Mouse (Mus musculus) hindbrain, postnatal 0 days (tissue): ENCODE measurements around the gene Olfr303. TPM values are rescaled to one million over a fixed set of nuclear protein-coding genes. Genes with fewer than 3 reads are reported as not detected.

Experiments used
- ATAC-seq: fragments of 200-750 bp; cut with Nextera tagmentation; 2 replicates; pipeline ENCODE4 v1.8.0; 2017; ENCODE audit warnings: mild to moderate bottlenecking, moderate TSS enrichment, moderate library complexity
- DNase-seq: peaks from one replicate; pipeline ENCODE4 v3.0.0-alpha.2; 2015; ENCODE audit warnings: low spot score
- H3K27ac ChIP-seq: fragments of 300-500 bp; sonication (generic); 2 replicates; pipeline ENCODE4 v1.5.1; 2014; ENCODE audit warnings: mild to moderate bottlenecking
- H3K27me3 ChIP-seq: fragments of 300-500 bp; sonication (generic); 2 replicates; pipeline ENCODE4 v1.6.1; 2014; ENCODE audit warnings: low read length, mixed read lengths; ENCODE audit not compliant: insufficient read depth
- H3K36me3 ChIP-seq: fragments of 300-500 bp; sonication (generic); 2 replicates; pipeline ENCODE4 v1.6.1; 2014; ENCODE audit warnings: low read length, mixed read lengths; ENCODE audit not compliant: insufficient read depth
- H3K4me1 ChIP-seq: fragments of 300-500 bp; sonication (generic); 2 replicates; pipeline ENCODE4 v1.6.1; 2014; ENCODE audit warnings: antibody characterized with exemption, low read length, mixed read lengths; ENCODE audit not compliant: insufficient read depth
- H3K4me2 ChIP-seq: fragments of 300-500 bp; sonication (generic); 2 replicates; pipeline ENCODE4 v1.6.1; 2014; ENCODE audit warnings: low read depth, mild to moderate bottlenecking, low read length, moderate library complexity, mixed read lengths
- H3K4me3 ChIP-seq: fragments of 300-500 bp; sonication (generic); 2 replicates; pipeline ENCODE4 v1.5.1; 2014; ENCODE audit warnings: low read length
- H3K9ac ChIP-seq: fragments of 300-500 bp; sonication (generic); replicated peaks from 2 replicates; pipeline ENCODE4 v1.6.1; 2014; ENCODE audit warnings: mild to moderate bottlenecking, low read length, moderate library complexity, mixed read lengths
- H3K9me3 ChIP-seq: fragments of 300-500 bp; sonication (generic); 2 replicates; pipeline ENCODE4 v1.6.1; 2016; ENCODE audit warnings: low read length, mixed read lengths
- CTCF ChIP-seq: IDR thresholded peaks from 2 replicates; pipeline ENCODE4 v1.5.1; 2016; ENCODE audit warnings: antibody characterized with exemption, control low read depth, low read depth
- WGBS: fragments of 180-500 bp; shearing (Covaris S2); extraction: QIAGEN DNeasy Blood & Tissue Kit; methylation state at CpG from one replicate; pipeline ENCODE4 v1.1.7; 2014; 5-methylcytosine and 5-hydroxymethylcytosine counted together
- polyA plus RNA-seq: library from polyadenylated mRNA; unstranded; fragments of >200 nt; fragmentation: Nextera tagmentation; extraction: Ambion mirVana; gene quantifications from 2 replicates; pipeline ENCODE4 v1.2.1, GENCODE M21; 2015
- total RNA-seq: library from RNA; depleted of rRNA; stranded (reverse); fragments of >200 nt; gene quantifications from 2 replicates; pipeline ENCODE4 v1.2.3, GENCODE M21; 2014; rRNA removed

Olfr303 gene
- total and polyA plus RNA-seq, 2 experiments from 2014 or later, result not detected

DNA sequence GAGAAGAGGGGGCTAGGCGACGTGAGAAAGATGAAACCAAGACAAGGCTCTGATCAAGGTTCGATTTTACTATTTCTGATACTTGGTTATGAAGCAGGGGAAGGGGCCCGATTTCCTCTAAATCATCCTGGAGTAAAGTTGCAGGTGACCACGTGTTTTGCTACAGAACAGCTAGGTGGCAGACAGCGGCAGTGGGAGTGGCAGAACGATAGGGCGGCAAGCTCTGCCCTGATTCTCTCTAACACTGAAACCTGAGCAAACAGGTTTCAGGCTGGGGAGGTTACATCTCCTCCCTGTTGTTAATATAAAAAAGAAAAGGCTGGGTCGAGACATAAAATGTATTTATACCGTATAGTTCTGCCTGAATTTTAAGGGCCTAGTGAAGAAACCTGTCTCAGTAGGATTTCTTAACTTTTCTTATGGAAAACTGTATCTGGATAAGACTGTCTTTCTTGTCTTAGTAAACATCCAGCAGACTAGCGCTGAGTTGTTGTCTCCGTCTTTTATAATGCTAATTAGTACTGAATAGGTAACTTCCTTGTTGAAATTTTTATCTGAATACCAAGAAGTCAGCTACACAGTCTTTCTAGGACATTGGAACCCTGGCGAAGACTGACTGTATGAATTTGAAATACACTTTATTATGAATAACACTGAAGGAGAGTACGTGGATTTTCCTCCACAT, 54.6 kb downstream of the Olfr303 start:
- H3K36me3 ChIP-seq, result no peaks in the 10 kb centered on the region
- 77% methylated on average over 14 of the region's 14 CpGs for WGBS
- H3K4me1 ChIP-seq, result no peaks in the 10 kb centered on the region
- H3K27ac ChIP-seq, result no peak overlapping the region
- no peak overlapping the region for H3K9ac ChIP-seq
- no peak overlapping the region for H3K4me3 ChIP-seq
- H3K27me3 ChIP-seq, result no peaks in the 10 kb centered on the region
- no peak for TF ChIP-seq CTCF
- no peaks in the 10 kb centered on the region for H3K9me3 ChIP-seq
- H3K4me2 ChIP-seq, result no peak overlapping the region
- ATAC-seq, result no peak
- no peak for DNase-seq

Other genes starting within 250 kb of the Olfr303 start
- not detected in 2 replicates for gene Vmn2r75, start 226.0 kb downstream of the Olfr303 start, total RNA-seq
- not detected in 2 replicates for gene Vmn2r75, start 226.0 kb downstream of the Olfr303 start, polyA plus RNA-seq
- not detected in 2 replicates for gene Vmn2r76, start 151.5 kb downstream of the Olfr303 start, total RNA-seq
- gene Vmn2r76, start 151.5 kb downstream of the Olfr303 start, polyA plus RNA-seq, result not detected in 2 replicates
- not detected in 2 replicates for gene Olfr310, start 120.6 kb downstream of the Olfr303 start, total RNA-seq
- not detected in 2 replicates for gene Olfr310, start 120.6 kb downstream of the Olfr303 start, polyA plus RNA-seq
- gene Olfr309, start 84.1 kb downstream of the Olfr303 start, total RNA-seq, result not detected in 2 replicates
- not detected in 2 replicates for gene Olfr309, start 84.1 kb downstream of the Olfr303 start, polyA plus RNA-seq
- gene Olfr308, start 72.2 kb downstream of the Olfr303 start, total RNA-seq, result not detected in 2 replicates
- not detected in 2 replicates for gene Olfr308, start 72.2 kb downstream of the Olfr303 start, polyA plus RNA-seq
- not detected in 2 replicates for gene Olfr307, start 60.2 kb downstream of the Olfr303 start, total RNA-seq
- not detected in 2 replicates for gene Olfr307, start 60.2 kb downstream of the Olfr303 start, polyA plus RNA-seq
- not detected in 2 replicates for gene Olfr305, start 30.9 kb downstream of the Olfr303 start, total RNA-seq
- gene Olfr305, start 30.9 kb downstream of the Olfr303 start, polyA plus RNA-seq, result not detected in 2 replicates
- not detected in 2 replicates for gene Olfr304, start 11.1 kb downstream of the Olfr303 start, total RNA-seq
- gene Olfr304, start 11.1 kb downstream of the Olfr303 start, polyA plus RNA-seq, result not detected in 2 replicates
- gene Olfr301, start 6.1 kb upstream of the Olfr303 start, total RNA-seq, result not detected in 2 replicates
- gene Olfr301, start 6.1 kb upstream of the Olfr303 start, polyA plus RNA-seq, result not detected in 2 replicates
- gene Olfr299, start 62.1 kb upstream of the Olfr303 start, total RNA-seq, result not detected in 2 replicates
- gene Olfr299, start 62.1 kb upstream of the Olfr303 start, polyA plus RNA-seq, result not detected in 2 replicates
- gene Olfr298, start 94.7 kb upstream of the Olfr303 start, total RNA-seq, result not detected in 2 replicates
- not detected in 2 replicates for gene Olfr298, start 94.7 kb upstream of the Olfr303 start, polyA plus RNA-seq
- not detected in 2 replicates for gene Olfr297, start 122.2 kb upstream of the Olfr303 start, total RNA-seq
- not detected in 2 replicates for gene Olfr297, start 122.2 kb upstream of the Olfr303 start, polyA plus RNA-seq
- gene Olfr295, start 186.1 kb upstream of the Olfr303 start, total RNA-seq, result not detected in 2 replicates
- gene Olfr295, start 186.1 kb upstream of the Olfr303 start, polyA plus RNA-seq, result not detected in 2 replicates
- not detected in 2 replicates for gene Olfr294, start 218.9 kb upstream of the Olfr303 start, total RNA-seq
- gene Olfr294, start 218.9 kb upstream of the Olfr303 start, polyA plus RNA-seq, result not detected in 2 replicates